Mouse (Mus musculus): ENCODE measurements around the gene Per2. TPM values are rescaled to one million over a fixed set of nuclear protein-coding genes. Genes with fewer than 3 reads are reported as not detected.

Gene Per2
- polyA plus RNA-seq, 1 experiment from 2014 or later, result 7.3 TPM

- DNase-seq (ENCODE audit: low spot score), result no peak
Measured at GRCm38 (mm10) chr1:91373414-91373835, 85.7 kb downstream of the Per2 start.

GRCm38 (mm10) chr1:91370055-91370454 is 89.1 kb downstream of the Per2 start:
- no peaks in the 10 kb centered on the region for H3K4me1 ChIP-seq (ENCODE audit: insufficient read depth, low read depth, low read length)
- H3K4me3 ChIP-seq (ENCODE audit: low read depth, low read length), result no peak overlapping the region
- WGBS, result 86% methylated on average over 23 of the region's 23 CpGs
- no peak overlapping the region for H3K27ac ChIP-seq (ENCODE audit: low read length)
- H3K9me3 ChIP-seq (ENCODE audit: low read length), result no peaks in the 10 kb centered on the region
- ATAC-seq (no peak), DNase-seq (ENCODE audit: low spot score) (no peak)
- no peaks in the 10 kb centered on the region for H3K27me3 ChIP-seq (replicated peaks; ENCODE audit: insufficient read depth, low read length)
- no peak overlapping the region for H3K9ac ChIP-seq (replicated peaks; ENCODE audit: low read depth)
- no peak overlapping the region for H3K4me2 ChIP-seq (replicated peaks; ENCODE audit: low read depth, low read length)
- no peak for TF ChIP-seq EP300 (IDR thresholded peaks at IDR 0.05)
- TF ChIP-seq CTCF (IDR thresholded peaks at IDR 0.05), result no peak
- peaks cover 23% of the 10 kb centered on the region for H3K36me3 ChIP-seq (ENCODE audit: insufficient read depth, low read length)

More at GRCm38 (mm10) chr1:91373414-91373835, 85.7 kb downstream of the Per2 start:
- no peak for ATAC-seq
- H3K9ac ChIP-seq (replicated peaks; ENCODE audit: low read depth), result no peak overlapping the region
- no peak overlapping the region for H3K4me3 ChIP-seq (ENCODE audit: low read depth, low read length)
- H3K4me1 ChIP-seq (ENCODE audit: insufficient read depth, low read depth, low read length), result no peaks in the 10 kb centered on the region
- 89% methylated on average over 6 of the region's 6 CpGs for WGBS
- H3K27me3 ChIP-seq (replicated peaks; ENCODE audit: insufficient read depth, low read length), result no peaks in the 10 kb centered on the region
- H3K4me2 ChIP-seq (replicated peaks; ENCODE audit: low read depth, low read length), result no peak overlapping the region
- H3K36me3 ChIP-seq (ENCODE audit: insufficient read depth, low read length), result peaks cover 48% of the 10 kb centered on the region
- H3K27ac ChIP-seq (ENCODE audit: low read length), result no peak overlapping the region
- TF ChIP-seq EP300 (IDR thresholded peaks at IDR 0.05) (no peak), CTCF (IDR thresholded peaks at IDR 0.05) (no peak)
- no peaks in the 10 kb centered on the region for H3K9me3 ChIP-seq (ENCODE audit: low read length)

GRCm38 (mm10) chr1:91369408-91369807 is 89.7 kb downstream of the Per2 start:
- no peak for ATAC-seq
- no peaks in the 10 kb centered on the region for H3K27me3 ChIP-seq (replicated peaks; ENCODE audit: insufficient read depth, low read length)
- H3K4me2 ChIP-seq (replicated peaks; ENCODE audit: low read depth, low read length), result no peak overlapping the region
- TF ChIP-seq EP300 (IDR thresholded peaks at IDR 0.05), result no peak
- no peak for TF ChIP-seq CTCF (IDR thresholded peaks at IDR 0.05)
- no peaks in the 10 kb centered on the region for H3K9me3 ChIP-seq (ENCODE audit: low read length)
- peaks cover 18% of the 10 kb centered on the region for H3K36me3 ChIP-seq (ENCODE audit: insufficient read depth, low read length)
- no peak overlapping the region for H3K4me3 ChIP-seq (ENCODE audit: low read depth, low read length)
- H3K4me1 ChIP-seq (ENCODE audit: insufficient read depth, low read depth, low read length), result no peaks in the 10 kb centered on the region
- no peak for DNase-seq (ENCODE audit: low spot score)
- 66% methylated on average over 4 of the region's 4 CpGs for WGBS
- no peak overlapping the region for H3K9ac ChIP-seq (replicated peaks; ENCODE audit: low read depth)
- no peak overlapping the region for H3K27ac ChIP-seq (ENCODE audit: low read length)

GRCm38 (mm10) chr1:91367295-91367694 is 91.8 kb downstream of the Per2 start:
- TF ChIP-seq CTCF (IDR thresholded peaks at IDR 0.05), result no peak
- TF ChIP-seq EP300 (IDR thresholded peaks at IDR 0.05), result no peak
- DNase-seq (ENCODE audit: low spot score) (no peak), ATAC-seq (no peak)
- Histone ChIP-seq H3K9ac (replicated peaks; ENCODE audit: low read depth) (no peak overlapping the region), H3K27ac (ENCODE audit: low read length) (no peak overlapping the region), H3K4me2 (replicated peaks; ENCODE audit: low read depth, low read length) (no peak overlapping the region), H3K9me3 (ENCODE audit: low read length) (no peaks in the 10 kb centered on the region), H3K27me3 (replicated peaks; ENCODE audit: insufficient read depth, low read length) (no peaks in the 10 kb centered on the region), H3K4me1 (ENCODE audit: insufficient read depth, low read depth, low read length) (no peaks in the 10 kb centered on the region), H3K36me3 (ENCODE audit: insufficient read depth, low read length) (peaks cover 15% of the 10 kb centered on the region), H3K4me3 (ENCODE audit: low read depth, low read length) (no peak overlapping the region)
- 98% methylated on average over 3 of the region's 3 CpGs for WGBS

- no peaks in the 10 kb centered on the region for H3K9me3 ChIP-seq (ENCODE audit: low read length)
- H3K36me3 ChIP-seq (ENCODE audit: insufficient read depth, low read length), result peaks cover 9% of the 10 kb centered on the region
- H3K9ac ChIP-seq (replicated peaks; ENCODE audit: low read depth), result peak within 1 kb of the TSS; percentile 29
- H3K27me3 ChIP-seq (replicated peaks; ENCODE audit: insufficient read depth, low read length), result no peaks in the 10 kb centered on the region
- H3K4me1 ChIP-seq (ENCODE audit: insufficient read depth, low read depth, low read length), result no peaks in the 10 kb centered on the region
- peak; percentile 75 for ATAC-seq
- peak within 1 kb of the TSS; percentile 34 for H3K4me3 ChIP-seq (ENCODE audit: low read depth, low read length)
- peak; percentile 88 for TF ChIP-seq CTCF (IDR thresholded peaks at IDR 0.05)
- TF ChIP-seq EP300 (IDR thresholded peaks at IDR 0.05), result no peak
- H3K27ac ChIP-seq (ENCODE audit: low read length), result no peak within 1 kb of the TSS
- H3K4me2 ChIP-seq (replicated peaks; ENCODE audit: low read depth, low read length), result peak within 1 kb of the TSS; percentile 84
- DNase-seq (ENCODE audit: low spot score), result peak; percentile 76
- WGBS, result 4% methylated on average over 42 of the region's 68 CpGs
Measured at GRCm38 (mm10) chr1:91366215-91367108, 92.7 kb downstream of the Per2 start, which contains the start of gene Erfe. Erfe (plus strand) TSS chr1:91366430.

Other genes starting within 250 kb of the Per2 start
- 55.5 and 58.3 TPM in 2 replicates for gene Ube2f, start 209.0 kb downstream of the Per2 start, polyA plus RNA-seq (2015; fragmentation: Nextera tagmentation; extraction: Ambion mirVana)
- 8.7 and 11.1 TPM in 2 replicates for gene Scly, start 161.0 kb downstream of the Per2 start, polyA plus RNA-seq (2015; fragmentation: Nextera tagmentation; extraction: Ambion mirVana)
- not detected in 2 replicates for gene Espnl, start 137.2 kb downstream of the Per2 start, polyA plus RNA-seq (2015; fragmentation: Nextera tagmentation; extraction: Ambion mirVana)
- 0.62 and 0.87 TPM in 2 replicates for gene Klhl30, start 108.3 kb downstream of the Per2 start, polyA plus RNA-seq (2015; fragmentation: Nextera tagmentation; extraction: Ambion mirVana)
- 0.47 and 0.71 TPM in 2 replicates for gene Erfe, start 92.9 kb downstream of the Per2 start, polyA plus RNA-seq (2015; fragmentation: Nextera tagmentation; extraction: Ambion mirVana)
- gene Ilkap, start 60.5 kb downstream of the Per2 start, polyA plus RNA-seq (2015; fragmentation: Nextera tagmentation; extraction: Ambion mirVana), result 90.5 and 94.0 TPM in 2 replicates
- 63.7 and 75.1 TPM in 2 replicates for gene Hes6, start 45.3 kb downstream of the Per2 start, polyA plus RNA-seq (2015; fragmentation: Nextera tagmentation; extraction: Ambion mirVana)
- gene Traf3ip1, start 35.3 kb upstream of the Per2 start, polyA plus RNA-seq (2015; fragmentation: Nextera tagmentation; extraction: Ambion mirVana), result 11.0 and 11.2 TPM in 2 replicates
- 4.2 and 4.6 TPM in 2 replicates for gene Asb1, start 81.2 kb upstream of the Per2 start, polyA plus RNA-seq (2015; fragmentation: Nextera tagmentation; extraction: Ambion mirVana)